Mouse (Mus musculus) intestine, postnatal 0 days (tissue): ENCODE data around the gene Wwp2. TPM values are rescaled to one million over a fixed set of nuclear protein-coding genes. Genes with fewer than 3 reads are reported as not detected.
A peak's percentile ranks its signal among the peaks of the same experiment; 100 is the strongest.

Experiments
- ATAC-seq: fragments of 200-750 bp; cut with Nextera tagmentation; 2 replicates; pipeline ENCODE4 v1.8.0; 2017; ENCODE audit warnings: mild to moderate bottlenecking, moderate TSS enrichment, moderate library complexity
- H3K27ac ChIP-seq: fragments of 300-500 bp; sonication (generic); 2 replicates; pipeline ENCODE4 v1.5.1; 2014; ENCODE audit warnings: mild to moderate bottlenecking, low read depth, low read length, moderate library complexity
- H3K27me3 ChIP-seq: fragments of 300-500 bp; sonication (generic); replicated peaks from 2 replicates; pipeline ENCODE4 v1.6.1; 2014; ENCODE audit warnings: low read length, mixed read lengths; ENCODE audit not compliant: control insufficient read depth, insufficient read depth
- H3K36me3 ChIP-seq: fragments of 300-500 bp; sonication (generic); 2 replicates; pipeline ENCODE4 v1.6.1; 2014; ENCODE audit warnings: mild to moderate bottlenecking, moderate library complexity; ENCODE audit not compliant: control insufficient read depth, insufficient read depth
- H3K4me1 ChIP-seq: fragments of 300-500 bp; sonication (generic); replicated peaks from 2 replicates; pipeline ENCODE4 v1.6.1; 2014; ENCODE audit warnings: antibody characterized with exemption, low read length, mixed read lengths; ENCODE audit not compliant: control insufficient read depth, insufficient read depth
- H3K4me2 ChIP-seq: fragments of 300-500 bp; sonication (generic); replicated peaks from 2 replicates; pipeline ENCODE4 v1.6.1; 2014; ENCODE audit warnings: low read depth, mild to moderate bottlenecking, moderate library complexity
- H3K4me3 ChIP-seq: fragments of 300-500 bp; sonication (generic); 2 replicates; pipeline ENCODE4 v1.5.1; 2014; ENCODE audit warnings: low read depth, low read length
- H3K9ac ChIP-seq: fragments of 300-500 bp; sonication (generic); 2 replicates; pipeline ENCODE4 v1.6.1; 2014; ENCODE audit warnings: mild to moderate bottlenecking, low read depth, low read length
- H3K9me3 ChIP-seq: fragments of 300-500 bp; sonication (generic); 2 replicates; pipeline ENCODE4 v1.6.1; 2016; ENCODE audit warnings: mixed run types; ENCODE audit not compliant: control insufficient read depth
- CTCF ChIP-seq: sonication (generic); IDR thresholded peaks from 2 replicates; pipeline ENCODE4 v1.5.1; 2016; ENCODE audit warnings: low read depth, mild to moderate bottlenecking, control low read depth, antibody characterized with exemption, moderate library complexity
- WGBS: fragments of 180-500 bp; shearing (Covaris S2); extraction: QIAGEN DNeasy Blood & Tissue Kit; methylation state at CpG from one replicate; pipeline ENCODE4 v1.1.7; 2014; 5-methylcytosine and 5-hydroxymethylcytosine counted together
- polyA plus RNA-seq: library from polyadenylated mRNA; unstranded; fragments of >200 nt; fragmentation: Nextera tagmentation; extraction: Ambion mirVana; gene quantifications from 2 replicates; pipeline ENCODE4 v1.2.1, GENCODE M21; 2015

Gene Wwp2
- polyA plus RNA-seq, 1 experiment from 2014 or later: 37.4 TPM

DNA sequence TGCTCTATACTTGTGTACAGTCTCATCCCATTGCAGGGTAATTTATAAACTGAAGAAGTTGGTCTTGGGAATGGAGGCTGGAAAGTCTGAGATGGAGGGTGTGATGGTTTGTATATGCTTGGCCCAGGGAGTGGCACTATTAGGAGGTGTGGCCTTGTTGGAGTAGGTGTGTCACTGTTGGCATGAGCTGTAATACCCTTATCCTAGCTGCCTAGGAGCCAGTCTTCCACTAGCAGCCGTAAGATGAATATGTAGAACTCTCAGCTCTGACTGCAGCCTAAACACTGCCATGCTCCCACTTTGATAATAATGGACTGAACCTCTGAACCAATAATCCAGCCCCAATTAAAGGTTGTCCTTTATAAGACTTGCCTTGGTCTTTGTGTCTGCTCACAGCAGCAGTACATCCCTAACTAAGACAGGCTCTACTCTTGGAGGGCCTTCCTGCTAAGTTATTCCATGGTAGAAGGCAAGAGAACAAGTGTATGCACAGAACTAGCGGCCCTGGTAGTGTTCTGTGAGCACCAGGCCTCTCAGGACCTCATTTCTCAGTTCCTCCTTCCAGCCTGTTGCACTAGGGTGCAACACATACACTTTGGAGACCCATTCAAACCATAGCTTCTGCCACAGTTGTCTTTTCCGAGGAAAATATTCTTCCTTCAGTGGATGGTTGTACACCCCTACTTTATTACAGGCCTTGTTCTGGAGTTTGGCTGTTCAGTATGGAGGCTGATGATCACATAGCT lies 3.9 kb downstream of the Wwp2 start:
- Histone ChIP-seq H3K36me3 (no peaks in the 10 kb centered on the region), H3K4me2 (no peak overlapping the region), H3K4me3 (no peak overlapping the region), H3K27me3 (no peaks in the 10 kb centered on the region), H3K9ac (no peak overlapping the region), H3K9me3 (no peaks in the 10 kb centered on the region), H3K4me1 (0 out of 2 replicates have a peak, but pooled peaks cover 7% of the 10 kb centered on the region), H3K27ac (no peak overlapping the region)
- no peak for TF ChIP-seq CTCF
- ATAC-seq: no peak
- 72% methylated on average over 3 of the region's 3 CpGs for WGBS

- no peaks in the 10 kb centered on the region for H3K4me1 ChIP-seq
- H3K4me2 ChIP-seq: no peak overlapping the region
- no peak for ATAC-seq
- 73% methylated on average over 3 of the region's 3 CpGs for WGBS
- no peak overlapping the region for H3K4me3 ChIP-seq
- no peak overlapping the region for H3K9ac ChIP-seq
- no peaks in the 10 kb centered on the region for H3K36me3 ChIP-seq
- no peak for TF ChIP-seq CTCF
- H3K27ac ChIP-seq: no peak overlapping the region; the same call in 1 of the 2 replicates
- H3K27me3 ChIP-seq: no peaks in the 10 kb centered on the region
- no peaks in the 10 kb centered on the region for H3K9me3 ChIP-seq
Observed at GRCm38 (mm10) chr8:107444626-107445025, 8.5 kb downstream of the Wwp2 start.

DNA sequence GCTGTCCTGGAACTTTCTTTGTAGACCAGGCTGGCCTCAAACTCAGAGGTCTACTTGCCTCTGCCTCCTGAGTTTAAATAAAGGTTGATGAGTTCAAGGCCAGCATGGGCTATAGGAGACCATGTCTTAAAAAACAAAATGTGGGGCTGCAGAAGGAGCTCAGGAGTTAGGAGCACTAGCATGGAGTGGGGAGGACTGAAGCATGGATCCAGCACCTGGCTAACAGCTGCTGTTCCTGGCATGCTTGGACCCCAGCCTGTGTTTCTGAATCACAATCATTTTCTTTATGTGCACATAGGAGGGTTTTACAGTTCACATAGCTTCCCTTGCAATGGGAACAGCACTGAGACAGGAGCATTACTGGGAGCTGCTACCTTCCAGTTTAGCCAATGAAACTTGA lies 11.5 kb downstream of the Wwp2 start:
- Histone ChIP-seq H3K9ac (no peak overlapping the region), H3K27me3 (no peaks in the 10 kb centered on the region), H3K4me1 (no peaks in the 10 kb centered on the region), H3K4me2 (peak overlapping the region; percentile 37; the same call in 1 of the 2 replicates), H3K36me3 (0 out of 2 replicates have a peak, but pooled peaks cover 6% of the 10 kb centered on the region), H3K27ac (no peak overlapping the region), H3K9me3 (no peaks in the 10 kb centered on the region), H3K4me3 (no peak overlapping the region)
- no peak for TF ChIP-seq CTCF
- ATAC-seq: no peak

GRCm38 (mm10) chr8:107448382-107448889 lies 12.3 kb downstream of the Wwp2 start:
- no peaks in the 10 kb centered on the region for H3K4me1 ChIP-seq
- peaks cover 10% of the 10 kb centered on the region; the same call in 1 of the 2 replicates for H3K36me3 ChIP-seq
- no peaks in the 10 kb centered on the region for H3K9me3 ChIP-seq
- TF ChIP-seq CTCF: no peak
- H3K4me3 ChIP-seq: no peak overlapping the region
- no peaks in the 10 kb centered on the region for H3K27me3 ChIP-seq
- no peak for ATAC-seq
- no peak overlapping the region for H3K9ac ChIP-seq
- H3K4me2 ChIP-seq: peak overlapping the region; percentile 37
- 0 out of 2 replicates have a peak overlapping the region, but pooled peaks have one; percentile 9 for H3K27ac ChIP-seq
- 72% methylated on average over 4 of the region's 4 CpGs for WGBS

- Histone ChIP-seq H3K27me3 (no peaks in the 10 kb centered on the region), H3K27ac (peak overlapping the region; percentile 9; the same call in 1 of the 2 replicates), H3K36me3 (peaks cover 16% of the 10 kb centered on the region; the same call in 1 of the 2 replicates), H3K4me3 (no peak overlapping the region), H3K9ac (no peak overlapping the region), H3K4me1 (no peaks in the 10 kb centered on the region), H3K4me2 (peak overlapping the region; percentile 37), H3K9me3 (no peaks in the 10 kb centered on the region)
- 43% methylated on average over 8 of the region's 8 CpGs for WGBS
- peak; percentile 61 for ATAC-seq
- no peak for TF ChIP-seq CTCF
Observed at GRCm38 (mm10) chr8:107449130-107449529, 13.0 kb downstream of the Wwp2 start.

- no peak overlapping the region; the same call in 1 of the 2 replicates for H3K27ac ChIP-seq
- H3K9ac ChIP-seq: no peak overlapping the region
- TF ChIP-seq CTCF: no peak
Observed at GRCm38 (mm10) chr8:107449655-107450054, 13.5 kb downstream of the Wwp2 start.

More at GRCm38 (mm10) chr8:107449655-107450054, 13.5 kb downstream of the Wwp2 start:
- Histone ChIP-seq H3K9me3 (no peaks in the 10 kb centered on the region), H3K4me2 (no peak overlapping the region), H3K27me3 (no peaks in the 10 kb centered on the region), H3K36me3 (peaks cover 16% of the 10 kb centered on the region; the same call in 1 of the 2 replicates), H3K4me3 (no peak overlapping the region), H3K4me1 (no peaks in the 10 kb centered on the region)
- no peak for ATAC-seq
- 54% methylated on average over 6 of the region's 6 CpGs for WGBS
